Mouse (Mus musculus) heart, embryonic 13.5 days (tissue): ENCODE data around the gene Safb. TPM values are rescaled to one million over a fixed set of nuclear protein-coding genes. Genes with fewer than 3 reads are reported as not detected.
A peak's percentile ranks its signal among the peaks of the same experiment; 100 is the strongest.

Source experiments
- ATAC-seq: fragments of 200-750 bp; cut with Nextera tagmentation; 2 replicates; pipeline ENCODE4 v1.8.0; 2017; ENCODE audit warnings: moderate TSS enrichment; ENCODE audit not compliant: insufficient number of reproducible peaks, low FRiP score, low TSS enrichment; ENCODE audit errors: extremely low read depth
- H3K27ac ChIP-seq: fragments of 300-500 bp; sonication (generic); replicated peaks from 2 replicates; pipeline ENCODE4 v1.5.1; 2015; ENCODE audit warnings: moderate library complexity, mild to moderate bottlenecking, inconsistent platforms
- H3K27me3 ChIP-seq: fragments of 300-500 bp; sonication (generic); replicated peaks from 2 replicates; pipeline ENCODE4 v1.6.1; 2015; ENCODE audit warnings: mild to moderate bottlenecking, inconsistent platforms
- H3K36me3 ChIP-seq: fragments of 300-500 bp; sonication (generic); 2 replicates; pipeline ENCODE4 v1.6.1; 2015; ENCODE audit warnings: mild to moderate bottlenecking, inconsistent platforms
- H3K4me1 ChIP-seq: fragments of 300-500 bp; sonication (generic); 2 replicates; pipeline ENCODE4 v1.6.1; 2015; ENCODE audit warnings: inconsistent platforms
- H3K4me2 ChIP-seq: fragments of 300-500 bp; sonication (generic); 2 replicates; pipeline ENCODE4 v1.6.1; 2015; ENCODE audit warnings: inconsistent platforms, mild to moderate bottlenecking, moderate library complexity
- H3K4me3 ChIP-seq: fragments of 300-500 bp; sonication (generic); 2 replicates; pipeline ENCODE4 v1.5.1; 2015; ENCODE audit warnings: moderate library complexity, mild to moderate bottlenecking, inconsistent platforms
- H3K9ac ChIP-seq: fragments of 300-500 bp; sonication (generic); 2 replicates; pipeline ENCODE4 v1.6.1; 2015; ENCODE audit warnings: inconsistent platforms, mild to moderate bottlenecking, moderate library complexity
- H3K9me3 ChIP-seq: fragments of 300-500 bp; sonication (generic); 2 replicates; pipeline ENCODE4 v1.6.1; 2016; ENCODE audit warnings: inconsistent platforms
- WGBS: fragments of 180-500 bp; shearing (Covaris S2); methylation state at CpG from one replicate; pipeline ENCODE4 v1.1.7; 2015; ENCODE audit warnings: mixed read lengths; 5-methylcytosine and 5-hydroxymethylcytosine counted together
- polyA plus RNA-seq: library from polyadenylated mRNA; unstranded; fragments of >200 nt; fragmentation: Nextera tagmentation; extraction: Ambion mirVana; gene quantifications from 2 replicates; pipeline ENCODE4 v1.2.1, GENCODE M21; 2015

Gene Safb
- polyA plus RNA-seq: 66.9 and 68.1 TPM in 2 replicates

GRCm38 (mm10) chr17:56584257-56585130 is at the start of gene Safb, which contains the start of gene Safb2:
TSS of gene Safb (plus strand) at chr17:56584825.
TSS of gene Safb2 (minus strand) at chr17:56584585.
- Histone ChIP-seq H3K4me1 (peaks cover 61% of the 10 kb centered on the region), H3K27me3 (no peaks in the 10 kb centered on the region), H3K27ac (peak within 1 kb of the TSS; percentile 97), H3K9me3 (no peaks in the 10 kb centered on the region), H3K9ac (peak within 1 kb of the TSS; percentile 97), H3K36me3 (peaks cover 71% of the 10 kb centered on the region), H3K4me3 (peak within 1 kb of the TSS; percentile 94), H3K4me2 (peak within 1 kb of the TSS; percentile 93)
- ATAC-seq: peak; percentile 94
- WGBS: under 1% methylated on average over 87 of the region's 101 CpGs

- no peak for ATAC-seq
- Histone ChIP-seq H3K4me2 (no peak overlapping the region), H3K4me3 (no peak overlapping the region), H3K36me3 (no peaks in the 10 kb centered on the region), H3K27ac (no peak overlapping the region), H3K9me3 (no peaks in the 10 kb centered on the region), H3K9ac (0 out of 2 replicates have a peak overlapping the region, but pooled peaks have one; percentile 8), H3K4me1 (peaks cover 6% of the 10 kb centered on the region; the same call in 1 of the 2 replicates), H3K27me3 (no peaks in the 10 kb centered on the region)
- WGBS: 66% methylated on average over 14 of the region's 14 CpGs
Observed at GRCm38 (mm10) chr17:56536192-56536591, 48.4 kb upstream of the Safb start.

- Histone ChIP-seq H3K9me3 (no peaks in the 10 kb centered on the region), H3K9ac (no peak overlapping the region), H3K27me3 (no peaks in the 10 kb centered on the region), H3K27ac (no peak overlapping the region), H3K4me3 (no peak overlapping the region), H3K36me3 (no peaks in the 10 kb centered on the region), H3K4me2 (no peak overlapping the region), H3K4me1 (peaks cover 6% of the 10 kb centered on the region; the same call in 1 of the 2 replicates)
- WGBS: 68% methylated on average over 3 of the region's 3 CpGs
- ATAC-seq: no peak
Observed at GRCm38 (mm10) chr17:56536874-56537273, 47.8 kb upstream of the Safb start.

- H3K9me3 ChIP-seq: no peaks in the 10 kb centered on the region
- no peak overlapping the region for H3K4me2 ChIP-seq
- H3K36me3 ChIP-seq: no peaks in the 10 kb centered on the region
- no peak overlapping the region for H3K9ac ChIP-seq
- 29% methylated on average over 8 of the region's 8 CpGs for WGBS
- no peaks in the 10 kb centered on the region for H3K27me3 ChIP-seq
- peaks cover 6% of the 10 kb centered on the region; the same call in 1 of the 2 replicates for H3K4me1 ChIP-seq
- no peak overlapping the region for H3K4me3 ChIP-seq
- H3K27ac ChIP-seq: no peak overlapping the region
- no peak for ATAC-seq
Observed at GRCm38 (mm10) chr17:56537912-56538311, 46.7 kb upstream of the Safb start.

- Histone ChIP-seq H3K4me3 (no peak overlapping the region), H3K9me3 (no peaks in the 10 kb centered on the region), H3K4me1 (peaks cover 6% of the 10 kb centered on the region; the same call in 1 of the 2 replicates), H3K4me2 (no peak overlapping the region), H3K36me3 (no peaks in the 10 kb centered on the region), H3K27me3 (no peaks in the 10 kb centered on the region), H3K9ac (no peak overlapping the region), H3K27ac (no peak overlapping the region)
- no peak for ATAC-seq
- 34% methylated on average over 6 of the region's 6 CpGs for WGBS
Observed at GRCm38 (mm10) chr17:56540562-56540975, 44.1 kb upstream of the Safb start.

- WGBS: 47% methylated on average over 8 of the region's 8 CpGs
- no peak overlapping the region for H3K9ac ChIP-seq
Observed at GRCm38 (mm10) chr17:56542736-56543135, 41.9 kb upstream of the Safb start.

GRCm38 (mm10) chr17:56543684-56544224 is 40.9 kb upstream of the Safb start:
- Histone ChIP-seq H3K27ac (no peak overlapping the region), H3K27me3 (no peaks in the 10 kb centered on the region), H3K9me3 (no peaks in the 10 kb centered on the region), H3K4me1 (peaks cover 7% of the 10 kb centered on the region), H3K4me2 (no peak overlapping the region), H3K9ac (no peak overlapping the region), H3K4me3 (no peak overlapping the region), H3K36me3 (no peaks in the 10 kb centered on the region)
- WGBS: 75% methylated on average over 3 of the region's 3 CpGs
- no peak for ATAC-seq

More at GRCm38 (mm10) chr17:56542736-56543135, 41.9 kb upstream of the Safb start:
- H3K4me3 ChIP-seq: no peak overlapping the region
- no peak for ATAC-seq
- no peaks in the 10 kb centered on the region for H3K36me3 ChIP-seq
- H3K27me3 ChIP-seq: no peaks in the 10 kb centered on the region
- H3K27ac ChIP-seq: no peak overlapping the region
- no peaks in the 10 kb centered on the region for H3K9me3 ChIP-seq
- peaks cover 13% of the 10 kb centered on the region for H3K4me1 ChIP-seq
- no peak overlapping the region for H3K4me2 ChIP-seq

- H3K9me3 ChIP-seq: no peaks in the 10 kb centered on the region
- no peak overlapping the region for H3K4me2 ChIP-seq
- H3K36me3 ChIP-seq: no peaks in the 10 kb centered on the region
- no peak for ATAC-seq
- peaks cover 7% of the 10 kb centered on the region for H3K4me1 ChIP-seq
- no peak overlapping the region for H3K9ac ChIP-seq
- H3K27ac ChIP-seq: no peak overlapping the region
- WGBS: 69% methylated on average over 7 of the region's 7 CpGs
- no peak overlapping the region for H3K4me3 ChIP-seq
- no peaks in the 10 kb centered on the region for H3K27me3 ChIP-seq
Observed at GRCm38 (mm10) chr17:56544699-56545387, 39.8 kb upstream of the Safb start.

- no peak for ATAC-seq
- no peaks in the 10 kb centered on the region for H3K36me3 ChIP-seq
- WGBS: 63% methylated on average over 1 of the region's 1 CpGs
- H3K4me1 ChIP-seq: peaks cover 7% of the 10 kb centered on the region
- H3K9me3 ChIP-seq: no peaks in the 10 kb centered on the region
- no peak overlapping the region for H3K4me3 ChIP-seq
- no peak overlapping the region for H3K27ac ChIP-seq
- H3K27me3 ChIP-seq: no peaks in the 10 kb centered on the region
- H3K4me2 ChIP-seq: no peak overlapping the region
- no peak overlapping the region for H3K9ac ChIP-seq
Observed at GRCm38 (mm10) chr17:56545945-56546344, 38.7 kb upstream of the Safb start.

- no peaks in the 10 kb centered on the region for H3K9me3 ChIP-seq
- no peak overlapping the region for H3K4me2 ChIP-seq
- peaks cover 7% of the 10 kb centered on the region for H3K4me1 ChIP-seq
- no peak overlapping the region for H3K9ac ChIP-seq
- no peak overlapping the region for H3K4me3 ChIP-seq
- H3K27me3 ChIP-seq: no peaks in the 10 kb centered on the region
- no peaks in the 10 kb centered on the region for H3K36me3 ChIP-seq
- no peak overlapping the region for H3K27ac ChIP-seq
- WGBS: 76% methylated on average over 5 of the region's 5 CpGs
- no peak for ATAC-seq
Observed at GRCm38 (mm10) chr17:56546576-56546975, 38.0 kb upstream of the Safb start.

GRCm38 (mm10) chr17:56547116-56547845 is 37.3 kb upstream of the Safb start:
- no peaks in the 10 kb centered on the region for H3K36me3 ChIP-seq
- ATAC-seq: no peak
- H3K4me1 ChIP-seq: peaks cover 7% of the 10 kb centered on the region
- no peaks in the 10 kb centered on the region for H3K27me3 ChIP-seq
- H3K9ac ChIP-seq: no peak overlapping the region
- 59% methylated on average over 17 of the region's 17 CpGs for WGBS
- no peak overlapping the region for H3K4me3 ChIP-seq
- H3K9me3 ChIP-seq: no peaks in the 10 kb centered on the region
- no peak overlapping the region for H3K4me2 ChIP-seq
- H3K27ac ChIP-seq: no peak overlapping the region
